In the genomic region with DNA sequence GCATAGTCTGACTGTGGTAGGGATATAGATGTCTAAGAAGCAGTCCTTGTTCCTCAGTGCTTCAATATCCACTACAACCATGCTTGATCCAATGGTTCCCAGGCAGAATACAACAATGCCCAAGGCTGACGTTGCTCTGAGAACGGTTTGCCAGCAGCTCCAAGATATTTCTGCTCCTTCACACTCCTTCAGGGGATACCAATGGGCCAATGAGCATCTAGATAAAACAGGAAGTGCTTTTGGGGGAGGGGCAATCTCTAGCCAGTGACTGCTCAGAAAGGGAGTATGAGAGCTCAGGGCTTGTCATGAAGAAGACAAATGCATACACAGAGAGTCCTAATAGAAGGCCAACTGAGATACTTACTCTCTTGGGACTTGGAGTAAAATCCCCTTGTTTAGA, we compare ENCODE assay signal across 21 mouse cellular contexts. TPM values are rescaled to one million over a fixed set of nuclear protein-coding genes. Genes with fewer than 3 reads are reported as not detected.
DNase-seq lines count a peak whose midpoint lies in the region; ATAC-seq and TF ChIP-seq lines count a peak whose summit lies in the region.
"Had no signal": no experiment of that assay in that cellular context is flagged by ENCODE, and none has a peak within 500 bp of the region (broad histone marks: within the 10 kb centered on the region; RNA-seq: fewer than 3 reads in every experiment).

No protein-coding gene starts in this region.

- H3K27ac ChIP-seq in forebrain, embryonic 15.5 days (replicated peaks): peak overlapping the region; percentile 48
- no peak overlapping the region for H3K27ac ChIP-seq in forebrain, embryonic 11.5 days (ENCODE audit: low read depth, low read length)
- no peak overlapping the region for H3K27ac ChIP-seq in lung, postnatal 0 days (ENCODE audit: low read length)
- H3K27ac ChIP-seq: gastrocnemius, adult 2 months; heart, embryonic 10.5 days; liver, embryonic 13.5 days; midbrain, embryonic 13.5 days had no signal

- H3K9ac ChIP-seq in forebrain, embryonic 15.5 days (replicated peaks): no peak overlapping the region
- H3K9ac ChIP-seq in forebrain, embryonic 11.5 days (ENCODE audit: low read length): no peak overlapping the region
- H3K9ac ChIP-seq in lung, postnatal 0 days (replicated peaks; ENCODE audit: low read depth): no peak overlapping the region
- H3K9ac ChIP-seq: liver, embryonic 13.5 days; midbrain, embryonic 13.5 days had no signal

- no peak for DNase-seq in forebrain, embryonic 11.5 days (ENCODE audit: low spot score)
- peak; percentile 32 for DNase-seq in lung, postnatal 10 days
- DNase-seq in lung, postnatal 0 days (ENCODE audit: low spot score): no peak
- peak; percentile 32 for DNase-seq in splenic B cell, adult 2 months (ENCODE audit: low read depth, low spot score)
- DNase-seq in ovary, postnatal 36 days (ENCODE audit: low spot score): no peak
- no peak for DNase-seq in layer of hippocampus, adult 9-10 months (ENCODE audit: low spot score)
- DNase-seq: adrenal gland, postnatal 14 days; gastrocnemius, adult 2 months; heart, postnatal 4 days; kidney, adult 9 months; kidney, postnatal 4 days; liver, embryonic 13.5 days; lung, postnatal 14 days had no signal

- no peak for TF ChIP-seq CTCF in lung, postnatal 0 days (IDR thresholded peaks at IDR 0.05)

- H3K4me3 ChIP-seq in forebrain, embryonic 15.5 days: no peak overlapping the region
- H3K4me3 ChIP-seq in forebrain, embryonic 11.5 days (ENCODE audit: low read depth, low read length): no peak overlapping the region
- no peak overlapping the region for H3K4me3 ChIP-seq in lung, postnatal 0 days (ENCODE audit: low read depth, low read length)
- H3K4me3 ChIP-seq: gastrocnemius, adult 2 months; heart, embryonic 10.5 days; liver, embryonic 13.5 days; midbrain, embryonic 13.5 days had no signal

- H3K9me3 ChIP-seq in forebrain, embryonic 15.5 days: no peaks in the 10 kb centered on the region
- no peaks in the 10 kb centered on the region for H3K9me3 ChIP-seq in forebrain, embryonic 11.5 days (ENCODE audit: control insufficient read depth, low read length)
- no peaks in the 10 kb centered on the region for H3K9me3 ChIP-seq in lung, postnatal 0 days (ENCODE audit: low read length)
- H3K9me3 ChIP-seq: heart, embryonic 10.5 days; liver, embryonic 13.5 days; midbrain, embryonic 13.5 days had no signal

- no peaks in the 10 kb centered on the region for H3K4me1 ChIP-seq in forebrain, embryonic 15.5 days
- H3K4me1 ChIP-seq in forebrain, embryonic 11.5 days (replicated peaks; ENCODE audit: control insufficient read depth, insufficient read depth, low read length): no peaks in the 10 kb centered on the region
- H3K4me1 ChIP-seq in lung, postnatal 0 days (ENCODE audit: insufficient read depth, low read depth, low read length): no peaks in the 10 kb centered on the region; the same call in 1 of the 2 replicates
- H3K4me1 ChIP-seq: heart, embryonic 10.5 days; liver, embryonic 13.5 days; midbrain, embryonic 13.5 days had no signal

- ATAC-seq in forebrain, embryonic 15.5 days (replicated peaks): peak; percentile 44; the same call in 1 of the 2 replicates
- no peak for ATAC-seq in forebrain, embryonic 11.5 days (replicated peaks; ENCODE audit: low FRiP score)
- no peak for ATAC-seq in lung, postnatal 0 days
- peak; percentile 93 for ATAC-seq in granulocyte monocyte progenitor cell, adult 5-6 weeks (replicated peaks; ENCODE audit: poor library complexity, severe bottlenecking)
- ATAC-seq: inflammation-experienced regulatory T-cells, adult 6 months; midbrain, embryonic 13.5 days had no signal

- no peak for TF ChIP-seq EP300 in lung, postnatal 0 days (IDR thresholded peaks at IDR 0.05)

- no peaks in the 10 kb centered on the region for H3K36me3 ChIP-seq in forebrain, embryonic 15.5 days
- no peaks in the 10 kb centered on the region for H3K36me3 ChIP-seq in forebrain, embryonic 11.5 days (ENCODE audit: control insufficient read depth, insufficient read depth, low read length)
- no peaks in the 10 kb centered on the region for H3K36me3 ChIP-seq in lung, postnatal 0 days (ENCODE audit: insufficient read depth, low read length)
- no peaks in the 10 kb centered on the region for H3K36me3 ChIP-seq in splenic B cell, adult 2 months (ENCODE audit: control insufficient read depth, insufficient read depth, low read length, poor library complexity, severe bottlenecking)
- H3K36me3 ChIP-seq: heart, embryonic 10.5 days; liver, embryonic 13.5 days; midbrain, embryonic 13.5 days had no signal

- no peak overlapping the region for H3K4me2 ChIP-seq in forebrain, embryonic 15.5 days (replicated peaks)
- H3K4me2 ChIP-seq in forebrain, embryonic 11.5 days (ENCODE audit: low read depth, low read length, severe bottlenecking): no peak overlapping the region
- no peak overlapping the region for H3K4me2 ChIP-seq in lung, postnatal 0 days (replicated peaks; ENCODE audit: low read depth, low read length)
- H3K4me2 ChIP-seq: liver, embryonic 13.5 days; midbrain, embryonic 13.5 days had no signal

- 57% methylated on average over 2 of the region's 2 CpGs for WGBS in forebrain, embryonic 15.5 days
- WGBS in forebrain, embryonic 11.5 days: 79% methylated on average over 2 of the region's 2 CpGs
- 16% methylated on average over 2 of the region's 2 CpGs for WGBS in lung, postnatal 0 days

- no peaks in the 10 kb centered on the region for H3K27me3 ChIP-seq in forebrain, embryonic 15.5 days
- no peaks in the 10 kb centered on the region for H3K27me3 ChIP-seq in forebrain, embryonic 11.5 days (ENCODE audit: control insufficient read depth, insufficient read depth, low read length)
- H3K27me3 ChIP-seq in lung, postnatal 0 days (replicated peaks; ENCODE audit: insufficient read depth, low read length): no peaks in the 10 kb centered on the region
- no peaks in the 10 kb centered on the region for H3K27me3 ChIP-seq in splenic B cell, adult 2 months (ENCODE audit: control insufficient read depth, insufficient read depth, low read length, poor library complexity, severe bottlenecking)

RNA-seq across cellular contexts. Expression of a gene that starts 6.0 kb away (rescaled TPM):
- polyA plus RNA-seq in forebrain, embryonic 15.5 days (2015; fragmentation: Nextera tagmentation; extraction: Ambion mirVana): 33.5 and 34.9 TPM in 2 replicates
- polyA plus RNA-seq in forebrain, embryonic 11.5 days (2014; fragmentation: Nextera tagmentation; extraction: Ambion mirVana): 13.0 and 13.3 TPM in 2 replicates
- polyA plus RNA-seq in lung, postnatal 0 days (2015; fragmentation: Nextera tagmentation; extraction: Ambion mirVana): 8.3 and 8.6 TPM in 2 replicates
- total RNA-seq in granulocyte monocyte progenitor cell, adult 5-6 weeks (2014; fragmentation: Nextera tagmentation): 136 and 157 TPM in 2 replicates
- 193 and 259 TPM in 2 replicates for total RNA-seq in granulocyte monocyte progenitor cell, adult 5-6 weeks (2017)

RNA-seq across cellular contexts. Expression of a gene that starts 34.4 kb away (rescaled TPM):
- not detected in 2 replicates for polyA plus RNA-seq in forebrain, embryonic 15.5 days (2015; fragmentation: Nextera tagmentation; extraction: Ambion mirVana)
- polyA plus RNA-seq in forebrain, embryonic 11.5 days (2014; fragmentation: Nextera tagmentation; extraction: Ambion mirVana): not detected in 2 replicates
- 0.45 and 0.57 TPM in 2 replicates for polyA plus RNA-seq in lung, postnatal 0 days (2015; fragmentation: Nextera tagmentation; extraction: Ambion mirVana)
- not detected in 2 replicates for total RNA-seq in granulocyte monocyte progenitor cell, adult 5-6 weeks (2014; fragmentation: Nextera tagmentation)
- not detected in 2 replicates for total RNA-seq in granulocyte monocyte progenitor cell, adult 5-6 weeks (2017)
- total RNA-seq: adrenal gland, postnatal 14 days; ES-E14; gastrocnemius, adult 2 months; heart, postnatal 4 days had no signal
- polyA plus RNA-seq: C2C12; embryonic facial prominence, embryonic 11.5 days; heart, embryonic 10.5 days; liver, embryonic 13.5 days had no signal

Comparison
In these comparisons a context has a peak if more than half of its experiments do, and no peak if none do; other contexts are left out.
1. ATAC-seq: peak in forebrain, embryonic 15.5 days (single experiment) and granulocyte monocyte progenitor cell, adult 5-6 weeks (single experiment); none in forebrain, embryonic 11.5 days (single experiment) and lung, postnatal 0 days (single experiment).
2. DNase-seq: peak in lung, postnatal 10 days (single experiment) and splenic B cell, adult 2 months (single experiment); none in forebrain, embryonic 11.5 days (single experiment), lung, postnatal 0 days (single experiment), ovary, postnatal 36 days (single experiment) and layer of hippocampus, adult 9-10 months (single experiment).